Mouse (Mus musculus): ENCODE data around the gene Ccdc74a.

DNA sequence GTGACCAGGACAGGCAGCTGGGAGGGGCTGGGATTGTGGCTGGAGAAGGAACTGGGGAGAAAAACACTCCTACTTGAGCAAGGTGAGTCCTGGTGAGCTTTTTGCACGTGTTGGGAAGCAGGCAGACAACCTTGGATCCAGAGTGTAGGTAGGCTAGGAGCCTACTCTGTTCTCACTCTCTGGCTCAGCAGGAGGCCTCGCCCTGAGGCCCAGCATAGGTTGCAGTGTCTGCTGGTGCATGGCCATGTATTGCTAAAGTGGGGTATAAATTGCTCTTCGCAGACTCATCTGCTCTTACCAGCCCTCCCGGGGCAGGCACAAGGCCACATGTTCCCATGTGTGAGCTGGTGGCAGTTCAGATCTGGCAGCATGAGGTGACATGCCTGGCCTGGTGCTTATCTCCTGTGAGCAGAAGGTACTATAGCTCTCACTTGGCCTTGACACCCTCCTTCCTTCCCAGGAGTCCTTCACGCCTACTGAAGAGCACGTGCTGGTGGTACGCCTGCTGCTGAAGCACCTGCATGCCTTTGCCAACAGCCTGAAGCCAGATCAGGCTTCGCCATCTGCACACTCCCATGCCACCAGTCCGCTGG lies 8.1 kb upstream of the Ccdc74a start:
- TF ChIP-seq CTCF (IDR thresholded peaks at IDR 0.05; ENCODE audit: insufficient read depth, low read depth, low read length) (no peak), POLR2A (IDR thresholded peaks at IDR 0.05; ENCODE audit: insufficient read depth, low read depth, low read length) (no peak)
